ENCODE assay signal across 9 mouse cellular contexts in the genomic region with DNA sequence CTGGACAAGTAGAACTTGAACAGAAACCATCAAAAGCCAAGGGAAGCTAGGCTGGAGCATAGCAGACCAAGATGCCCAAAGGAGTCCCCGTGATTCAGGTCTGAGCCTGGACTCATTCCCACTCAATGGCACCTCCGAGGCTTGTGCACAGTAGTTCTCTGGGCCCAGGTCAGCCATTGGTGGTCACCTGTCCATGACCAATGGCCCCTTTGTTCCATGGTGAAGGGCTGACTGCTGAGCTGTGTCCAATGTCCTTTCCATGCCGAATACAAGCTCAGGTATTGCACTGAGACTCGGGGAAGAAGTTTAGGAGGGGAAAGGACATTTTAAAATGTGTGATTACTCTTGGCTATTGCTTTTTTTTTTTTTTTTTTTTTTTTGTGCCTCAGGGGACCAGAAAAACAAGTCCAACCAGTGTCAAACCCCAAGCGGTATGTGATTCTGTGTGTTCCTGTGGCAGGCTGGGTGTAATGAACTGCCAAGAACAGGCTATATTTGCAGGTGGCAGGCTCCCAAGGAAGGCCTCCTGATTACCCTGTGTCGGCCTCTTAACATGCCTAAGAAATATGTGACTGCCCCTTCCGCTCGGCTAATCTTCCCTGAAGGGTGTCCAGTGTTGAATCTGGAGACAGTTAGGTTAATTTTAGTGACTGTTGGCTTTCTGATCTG.
DNase-seq lines count a peak whose midpoint lies in the region; ATAC-seq lines count a peak whose summit lies in the region.
"Had no signal": no experiment of that assay in that cellular context is flagged by ENCODE, and none has a peak within 500 bp of the region (broad histone marks: within the 10 kb centered on the region; RNA-seq: fewer than 3 reads in every experiment).

No protein-coding gene starts in this region.

- 0 out of 2 replicates have a peak, but pooled peaks cover 2% of the 10 kb centered on the region for H3K27me3 ChIP-seq in kidney, embryonic 15.5 days
- H3K27me3 ChIP-seq in forebrain, embryonic 16.5 days (replicated peaks; ENCODE audit: control insufficient read depth, insufficient read depth, low read length): no peaks in the 10 kb centered on the region

- H3K9ac ChIP-seq in kidney, embryonic 15.5 days: no peak overlapping the region
- no peak overlapping the region for H3K9ac ChIP-seq in forebrain, embryonic 16.5 days (replicated peaks; ENCODE audit: low read depth, low read length)
- H3K9ac ChIP-seq: liver, embryonic 14.5 days had no signal

- peak overlapping the region; percentile 77 for H3K27ac ChIP-seq in kidney, embryonic 15.5 days
- H3K27ac ChIP-seq in forebrain, embryonic 16.5 days (ENCODE audit: low read length): no peak overlapping the region
- H3K27ac ChIP-seq: liver, embryonic 14.5 days had no signal

- H3K9me3 ChIP-seq in kidney, embryonic 15.5 days (replicated peaks): no peaks in the 10 kb centered on the region
- H3K9me3 ChIP-seq in forebrain, embryonic 16.5 days (ENCODE audit: control insufficient read depth, low read length): no peaks in the 10 kb centered on the region

- DNase-seq in retina, embryonic 14.5 days (ENCODE audit: low spot score): peak; percentile 54
- DNase-seq in retina, postnatal 1 day: no peak
- DNase-seq in gastrocnemius, postnatal 36 days: peak; percentile 16 to 26
- peak; percentile 30 to 41 for DNase-seq in urinary bladder, postnatal 36 days (ENCODE audit: low spot score in 2 of 2)
- DNase-seq in natural killer cell, adult 2 months (ENCODE audit: low spot score in 2 of 2): no peak
- DNase-seq in layer of hippocampus, postnatal 25 days (ENCODE audit: extremely low spot score in 1 of 2, low spot score in 1 of 2): no peak

- H3K4me2 ChIP-seq in kidney, embryonic 15.5 days: no peak overlapping the region
- no peak overlapping the region for H3K4me2 ChIP-seq in forebrain, embryonic 16.5 days (ENCODE audit: low read length)

- WGBS in kidney, embryonic 15.5 days: 25% methylated on average over 8 of the region's 8 CpGs
- WGBS in forebrain, embryonic 16.5 days: 44% methylated on average over 8 of the region's 8 CpGs

- no peak overlapping the region for H3K4me3 ChIP-seq in kidney, embryonic 15.5 days (replicated peaks)
- H3K4me3 ChIP-seq in forebrain, embryonic 16.5 days (replicated peaks; ENCODE audit: low read length): no peak overlapping the region

- no peaks in the 10 kb centered on the region for H3K36me3 ChIP-seq in kidney, embryonic 15.5 days
- no peaks in the 10 kb centered on the region for H3K36me3 ChIP-seq in forebrain, embryonic 16.5 days (ENCODE audit: control insufficient read depth, insufficient read depth)

- ATAC-seq in kidney, embryonic 15.5 days (replicated peaks; ENCODE audit: low FRiP score): peak; percentile 90
- no peak for ATAC-seq in forebrain, embryonic 16.5 days

- peaks cover 48% of the 10 kb centered on the region for H3K4me1 ChIP-seq in kidney, embryonic 15.5 days
- peaks cover 8% of the 10 kb centered on the region for H3K4me1 ChIP-seq in forebrain, embryonic 16.5 days (replicated peaks; ENCODE audit: control insufficient read depth, insufficient read depth, low read length)

- intact Hi-C loops in gastrocnemius, postnatal 36 days (cut with DNase I): no loop called here

Comparison
In these comparisons a context has a peak if more than half of its experiments do, and no peak if none do; other contexts are left out.
1. DNase-seq: peak in retina, embryonic 14.5 days (single experiment), gastrocnemius, postnatal 36 days (2 of 2) and urinary bladder, postnatal 36 days (2 of 2); none in retina, postnatal 1 day (single experiment), natural killer cell, adult 2 months (0 of 2) and layer of hippocampus, postnatal 25 days (0 of 2).